Mouse (Mus musculus): ENCODE data around the gene Tctn1.

Tctn1 gene

DNA sequence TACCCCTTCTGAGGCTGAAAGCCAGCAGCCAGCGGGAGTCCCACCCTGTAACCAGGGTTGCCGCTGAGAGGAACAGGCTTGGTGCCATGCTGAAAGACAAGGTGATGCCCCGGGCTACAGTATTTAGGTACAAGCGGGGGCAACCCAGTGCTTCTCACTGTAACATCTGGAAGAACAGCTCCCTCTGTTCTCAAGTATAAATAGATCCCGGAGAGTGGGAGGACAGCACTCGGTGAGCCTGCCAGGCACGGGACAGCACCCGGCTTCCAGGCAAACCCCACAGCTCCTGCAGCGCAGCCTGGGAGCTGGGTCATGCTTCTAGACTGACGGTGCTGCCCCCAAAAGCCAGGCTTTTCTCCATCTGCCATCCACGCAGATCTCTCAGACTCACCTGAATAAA is 16.7 kb downstream of the Tctn1 start:
- DNase-seq (ENCODE audit: low spot score in 2 of 2): no peak

DNA sequence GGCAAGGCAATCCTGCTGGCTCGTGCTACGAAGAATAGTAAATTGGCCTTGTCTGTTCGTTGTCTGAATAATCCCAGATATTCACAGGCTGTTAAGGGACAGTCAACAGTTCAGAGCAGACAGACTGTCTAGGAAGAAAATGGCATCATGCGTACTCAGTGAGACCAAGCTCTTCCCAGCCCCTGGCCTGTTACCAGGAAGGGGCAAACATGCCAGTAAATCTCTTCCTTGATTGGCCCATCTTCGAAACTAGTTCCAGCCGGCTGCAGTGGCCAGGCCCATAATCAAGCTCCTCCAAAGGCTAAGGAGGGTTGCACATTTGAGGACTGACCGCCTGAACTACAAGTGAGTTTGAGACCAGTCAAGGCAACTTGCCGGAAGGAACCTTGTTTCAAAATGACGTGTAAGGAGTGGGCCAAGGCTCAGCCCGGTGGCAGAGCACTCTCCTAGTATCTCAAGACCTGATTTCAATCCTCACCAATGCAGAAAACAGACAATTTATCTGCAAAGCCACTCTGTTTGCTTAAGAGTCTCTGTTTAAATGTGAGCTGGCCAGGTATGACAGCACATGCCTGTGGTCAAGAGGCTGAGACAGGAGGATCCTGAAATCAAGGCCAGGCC is 17.6 kb downstream of the Tctn1 start:
- DNase-seq (ENCODE audit: low spot score in 2 of 2): no peak

DNA sequence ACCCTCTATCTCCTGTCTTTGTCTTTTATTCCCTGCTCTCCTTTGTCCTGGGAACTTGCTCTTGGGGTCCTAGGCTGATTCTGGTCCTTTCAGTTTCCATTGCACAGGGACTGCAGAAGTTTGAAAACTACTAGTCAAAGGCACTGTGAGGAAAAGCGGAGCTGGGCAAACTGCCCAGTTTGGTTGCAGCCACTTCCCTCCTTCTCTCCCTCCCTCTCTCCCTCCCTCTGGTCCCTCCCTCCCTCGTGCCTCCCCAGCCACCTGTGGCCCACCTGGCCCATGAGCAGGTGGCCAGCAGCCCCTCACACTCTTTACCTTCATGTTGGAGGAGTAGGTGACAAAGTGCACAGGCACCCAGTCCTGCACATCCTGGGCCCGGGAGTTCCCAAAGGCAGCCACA is 19.1 kb downstream of the Tctn1 start:
- DNase-seq (ENCODE audit: low spot score in 2 of 2): no peak

DNA sequence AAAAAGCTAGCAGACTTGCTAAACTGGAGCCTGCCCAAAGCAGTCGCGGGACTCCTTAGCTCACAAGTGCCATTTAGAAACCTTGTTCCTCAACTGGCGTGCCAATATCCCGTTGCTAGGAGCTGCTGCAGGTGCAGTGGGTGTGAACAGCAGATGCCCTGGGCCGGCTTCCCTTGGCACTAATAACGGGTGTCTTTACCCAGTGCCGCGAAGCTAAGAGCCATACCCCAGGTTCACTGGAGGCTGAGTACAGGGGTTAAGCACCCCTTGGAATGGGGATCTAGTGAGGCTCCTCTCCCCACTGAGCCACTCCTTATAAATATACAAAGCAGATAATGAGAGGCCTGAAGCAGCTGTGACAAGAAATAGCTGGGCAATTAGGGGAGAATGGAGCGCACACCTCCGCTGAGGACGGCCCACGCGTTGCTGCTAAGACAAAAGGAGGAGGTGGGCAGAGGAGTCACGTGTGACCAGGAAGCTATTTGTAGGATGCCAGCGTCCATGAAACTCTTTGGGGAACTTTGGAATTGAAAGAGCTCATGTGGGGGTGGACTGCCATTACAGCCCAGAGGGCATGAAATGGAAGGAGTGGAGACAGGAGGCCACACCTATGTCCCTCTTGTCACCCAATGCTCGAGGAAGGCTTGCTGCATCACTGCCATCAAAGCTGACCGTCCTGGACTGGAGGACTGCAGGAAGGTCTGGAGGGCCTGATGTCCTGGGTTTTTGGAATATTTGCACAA is 20.3 kb downstream of the Tctn1 start:
- DNase-seq (ENCODE audit: low spot score in 2 of 2): no peak

DNA sequence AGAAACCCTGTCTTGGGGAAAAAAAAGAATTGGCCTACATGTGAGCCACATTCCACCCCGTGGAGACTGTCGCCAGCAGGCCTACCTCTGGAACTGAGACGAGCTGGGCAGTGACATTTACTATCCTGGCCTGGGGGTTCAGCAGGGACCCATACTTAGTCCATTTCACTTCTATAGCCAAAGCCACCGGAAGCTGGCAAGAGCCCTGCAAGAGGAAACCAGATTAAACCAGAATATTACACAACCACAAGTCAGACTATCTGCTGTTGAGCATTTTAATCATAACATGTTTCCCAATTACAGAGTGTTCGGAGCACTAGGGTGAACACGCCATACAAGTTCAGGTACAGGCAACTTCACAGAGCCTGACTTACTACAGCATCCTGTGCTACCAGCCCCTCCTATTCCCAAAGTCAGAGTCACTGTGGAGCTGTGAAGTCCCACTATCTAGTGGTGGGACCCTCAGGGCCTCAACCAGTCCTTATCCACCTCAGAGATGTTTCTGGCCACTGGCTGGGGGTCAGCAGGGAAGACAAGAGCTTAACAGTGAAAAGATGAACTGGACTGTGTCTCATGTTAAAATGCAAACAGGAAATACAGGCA is 21.6 kb downstream of the Tctn1 start:
- DNase-seq (ENCODE audit: low spot score in 2 of 2): no peak

DNA sequence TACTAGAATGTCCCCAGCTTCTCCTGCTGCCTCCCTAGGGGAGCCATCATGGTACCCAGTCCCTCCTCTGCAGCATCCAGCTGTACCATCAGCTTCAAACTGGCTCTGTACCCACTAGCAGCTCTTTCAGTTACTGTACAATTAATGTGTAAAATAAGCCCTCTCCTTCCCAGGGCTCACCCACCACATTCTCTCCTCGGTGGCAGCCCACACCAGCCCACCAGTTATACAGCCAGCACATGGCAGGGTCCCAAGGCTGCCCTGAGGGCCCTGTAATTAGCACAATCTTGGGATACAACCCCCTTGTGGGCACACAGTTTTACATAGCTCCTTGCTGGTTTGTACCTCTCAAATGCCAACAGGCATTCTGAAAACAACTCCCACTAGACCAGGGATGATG is 23.3 kb downstream of the Tctn1 start:
- DNase-seq (ENCODE audit: low spot score in 2 of 2): no peak

DNA sequence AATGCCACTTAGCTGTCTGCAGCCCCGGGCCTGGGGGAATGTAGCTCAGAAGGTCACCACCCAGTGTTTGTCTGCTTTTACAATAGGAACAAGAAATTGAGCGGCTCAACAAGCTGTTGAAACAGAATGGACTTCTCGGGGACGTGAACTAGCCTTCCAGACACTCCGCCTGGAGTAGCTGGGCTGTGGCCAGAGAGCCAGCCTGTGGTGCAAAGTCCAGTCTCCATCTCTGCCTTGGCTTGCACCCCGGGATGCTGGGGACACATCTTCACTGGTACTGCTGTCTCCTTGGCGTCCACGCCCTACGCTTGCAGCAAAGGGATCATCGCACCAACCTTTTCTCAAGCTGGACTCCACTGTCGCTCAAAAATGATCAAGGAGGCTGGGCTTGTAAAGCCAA is 23.7 kb downstream of the Tctn1 start:
- DNase-seq (ENCODE audit: low spot score in 2 of 2): no peak

DNA sequence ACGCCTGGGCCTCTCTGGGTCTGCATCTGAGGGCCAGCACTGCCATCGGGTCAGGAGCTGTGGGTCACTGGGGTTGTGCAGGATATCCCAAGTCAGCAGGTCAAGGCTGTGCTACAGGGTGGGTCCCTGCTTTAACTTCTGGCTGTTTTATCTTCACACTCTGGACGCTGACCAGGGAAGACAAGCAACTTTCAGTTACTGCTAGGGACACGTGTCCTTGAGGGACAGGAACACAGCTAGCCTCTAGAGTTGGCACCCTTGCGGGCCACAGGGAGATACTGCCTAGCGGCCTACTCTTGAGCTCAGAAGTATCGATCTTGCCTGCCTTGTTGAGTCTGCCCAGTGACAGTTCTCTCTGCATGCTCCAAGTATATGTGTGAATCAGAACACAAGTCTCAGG is 24.6 kb downstream of the Tctn1 start:
- no peak for DNase-seq (ENCODE audit: low spot score in 2 of 2)

DNA sequence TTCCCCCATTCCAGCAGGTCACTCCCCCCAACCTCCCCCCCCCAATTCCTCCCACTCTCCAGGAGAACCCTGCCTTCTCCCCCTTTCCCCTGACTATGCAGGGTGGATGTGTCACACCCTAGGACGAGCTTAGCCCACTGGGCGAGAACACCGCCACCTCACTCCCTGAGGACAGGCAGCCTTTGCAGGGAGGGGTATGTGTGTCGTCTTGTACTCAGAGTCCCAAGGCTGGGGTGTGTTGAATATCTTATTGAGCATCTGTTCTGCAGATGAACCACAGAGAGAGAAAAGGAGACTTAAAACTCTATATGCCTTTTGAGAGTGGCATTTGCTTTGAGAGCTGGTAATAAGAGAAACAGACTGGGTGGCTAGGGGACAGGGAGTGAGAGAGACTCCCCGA is 27.1 kb downstream of the Tctn1 start:
- DNase-seq (ENCODE audit: low spot score in 2 of 2): no peak

DNA sequence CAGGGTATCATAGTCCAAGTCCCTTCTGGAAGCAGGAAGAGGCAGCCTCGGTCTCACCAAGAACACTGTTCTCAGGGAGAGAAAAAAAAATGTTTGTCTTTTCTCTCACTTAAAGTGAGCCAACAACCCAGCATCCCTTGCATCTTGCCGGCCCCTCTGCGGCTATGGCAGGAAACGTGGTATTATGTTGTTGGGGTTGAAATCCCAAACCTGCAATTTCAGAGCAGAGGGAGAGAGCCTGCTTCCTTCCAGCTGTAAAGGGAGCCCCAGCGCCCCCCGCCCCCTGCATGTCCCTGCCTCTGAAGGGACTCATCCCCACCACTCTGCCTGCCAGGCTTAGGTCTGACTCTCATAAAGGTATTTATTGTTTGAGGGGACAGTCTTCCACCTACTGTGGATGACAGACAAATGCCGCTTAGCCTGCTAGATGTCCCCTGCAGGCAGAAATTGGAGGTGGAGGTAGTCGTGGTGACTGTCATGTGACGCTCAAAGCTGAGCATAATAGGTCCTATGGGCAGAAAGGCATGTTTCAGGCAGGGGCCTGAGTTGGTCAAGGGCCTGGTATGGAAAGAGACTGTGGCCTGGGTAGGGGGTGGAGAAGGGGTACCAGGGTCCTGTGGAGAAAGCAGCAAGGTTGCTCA is 28.9 kb downstream of the Tctn1 start:
- DNase-seq (ENCODE audit: low spot score in 2 of 2): peak; percentile 72 to 73

DNA sequence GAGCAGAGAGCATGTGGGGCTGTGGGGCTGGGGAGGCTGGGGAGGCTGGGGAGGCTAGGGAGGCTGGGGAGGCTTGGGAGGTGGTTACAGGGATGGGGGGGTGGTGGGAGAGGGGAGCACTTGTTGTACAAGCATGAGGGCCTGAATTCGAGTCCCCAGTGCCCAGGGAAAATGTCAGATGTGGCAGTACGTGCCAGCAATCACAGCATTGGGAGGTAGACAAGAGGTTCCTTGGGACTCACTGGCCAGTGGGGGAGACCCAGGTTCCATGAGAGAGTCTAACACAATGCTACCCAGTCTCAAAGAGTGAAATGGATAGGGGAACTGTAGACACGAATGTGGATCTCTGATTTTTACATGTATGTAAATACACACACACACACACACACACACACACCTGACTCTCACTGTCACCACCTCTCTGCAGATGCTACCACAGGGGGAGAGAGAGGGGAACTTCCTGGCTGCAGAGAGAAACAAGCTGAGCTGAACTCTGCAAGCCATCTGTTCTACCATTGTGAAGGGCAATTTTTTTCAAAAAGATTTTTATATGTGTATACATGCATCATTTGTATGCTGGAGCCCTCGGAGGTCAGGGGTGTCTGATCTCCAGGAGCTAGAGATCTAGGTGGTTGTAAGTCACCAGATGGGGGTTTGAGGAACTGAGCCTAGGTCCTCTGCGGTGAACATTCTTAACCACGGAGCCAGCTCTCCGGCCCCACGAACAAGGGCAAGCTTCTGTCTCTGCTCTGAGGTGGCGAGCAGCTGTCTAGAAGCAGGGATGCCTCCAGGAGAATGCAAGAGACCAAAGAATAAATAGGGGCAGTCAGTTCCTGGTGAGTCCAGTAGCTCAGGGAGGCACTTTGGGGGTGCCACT is 29.7 kb downstream of the Tctn1 start:
- DNase-seq (ENCODE audit: low spot score in 2 of 2): peak; percentile 62 to 65

DNA sequence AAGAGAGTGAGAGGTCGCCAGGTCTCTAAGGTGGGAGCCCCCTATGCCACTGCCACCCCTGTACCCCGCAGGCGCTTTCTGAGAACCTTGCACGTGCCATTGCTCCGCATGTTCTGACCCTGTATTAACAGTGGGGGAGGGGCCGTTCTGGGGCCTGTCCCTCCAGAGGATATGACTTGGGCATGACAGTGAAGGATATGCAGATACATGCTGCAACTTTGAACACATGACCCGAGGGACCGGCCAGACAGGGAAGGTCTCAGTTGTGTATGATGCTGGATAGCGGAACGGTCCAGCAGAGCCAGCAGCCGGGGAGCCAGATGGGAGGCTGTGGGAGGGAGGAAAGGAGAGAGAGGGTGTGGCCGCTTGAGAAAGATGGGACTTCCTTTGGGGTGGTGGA is 30.6 kb downstream of the Tctn1 start:
- no peak for DNase-seq (ENCODE audit: low spot score in 2 of 2)

DNA sequence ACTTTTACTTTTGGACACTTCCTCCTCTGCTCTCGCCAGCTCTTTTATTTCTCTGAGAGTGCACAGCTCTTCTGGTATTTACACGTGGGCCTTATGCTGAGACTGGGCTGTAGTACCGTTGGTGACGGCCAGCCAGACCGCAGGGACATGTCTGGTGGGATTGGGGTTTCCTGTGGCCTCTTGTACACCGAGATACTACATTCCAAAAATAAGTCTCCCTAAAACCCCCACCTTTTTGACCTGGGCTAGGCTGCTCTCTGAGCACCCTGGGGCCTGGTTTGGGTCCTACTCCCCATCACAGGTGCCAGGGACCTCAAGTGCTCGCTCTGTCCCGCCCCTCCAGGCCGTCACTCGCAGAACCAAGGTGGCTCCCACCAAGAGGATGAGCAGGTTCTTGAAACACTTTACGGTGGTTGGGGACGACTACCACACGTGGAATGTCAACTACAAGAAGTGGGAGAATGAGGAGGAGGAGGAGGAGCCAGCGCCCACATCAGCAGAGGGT is 31.1 kb downstream of the Tctn1 start:
- DNase-seq (ENCODE audit: low spot score in 2 of 2): no peak

DNA sequence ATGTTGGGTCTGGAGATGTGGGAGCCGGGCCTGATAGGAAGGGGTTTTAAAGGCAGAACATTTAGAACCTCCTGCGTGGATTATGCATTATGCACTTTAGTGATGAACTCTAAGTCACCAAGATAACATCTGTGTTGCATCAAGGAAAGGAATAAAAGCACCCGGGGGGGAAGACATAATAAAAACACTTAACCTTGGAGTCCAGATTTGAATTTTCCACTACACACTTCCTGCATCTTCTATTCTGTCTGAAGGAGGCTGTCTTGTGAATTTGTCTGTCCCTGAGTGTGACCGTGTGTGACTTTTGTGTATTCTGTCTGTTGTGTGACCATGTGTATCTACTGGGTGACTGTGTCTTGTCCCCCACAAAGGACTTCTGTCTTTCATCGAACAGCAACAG is 32.3 kb downstream of the Tctn1 start:
- DNase-seq (ENCODE audit: low spot score in 2 of 2): no peak

DNA sequence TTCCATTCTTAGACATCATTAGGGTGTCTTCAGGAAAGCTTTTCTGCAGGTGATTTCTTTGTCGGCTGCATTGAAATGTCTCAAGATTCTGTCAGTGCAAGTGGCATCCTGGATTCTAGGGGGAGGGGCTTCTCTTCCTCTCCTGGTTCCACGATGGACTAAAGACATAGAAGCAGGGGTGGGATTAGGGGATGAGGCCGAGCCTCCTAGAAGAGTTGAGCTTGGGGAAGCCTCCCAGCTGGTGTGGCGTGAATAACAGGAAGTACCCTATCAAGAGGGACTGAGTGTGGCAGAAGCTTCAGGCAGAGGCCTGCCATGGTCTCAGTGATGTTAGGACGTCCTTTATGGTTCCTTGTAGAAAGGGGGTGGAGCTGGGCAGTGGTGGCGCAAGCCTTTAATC is 32.8 kb downstream of the Tctn1 start:
- no peak for DNase-seq (ENCODE audit: low spot score in 2 of 2)

DNA sequence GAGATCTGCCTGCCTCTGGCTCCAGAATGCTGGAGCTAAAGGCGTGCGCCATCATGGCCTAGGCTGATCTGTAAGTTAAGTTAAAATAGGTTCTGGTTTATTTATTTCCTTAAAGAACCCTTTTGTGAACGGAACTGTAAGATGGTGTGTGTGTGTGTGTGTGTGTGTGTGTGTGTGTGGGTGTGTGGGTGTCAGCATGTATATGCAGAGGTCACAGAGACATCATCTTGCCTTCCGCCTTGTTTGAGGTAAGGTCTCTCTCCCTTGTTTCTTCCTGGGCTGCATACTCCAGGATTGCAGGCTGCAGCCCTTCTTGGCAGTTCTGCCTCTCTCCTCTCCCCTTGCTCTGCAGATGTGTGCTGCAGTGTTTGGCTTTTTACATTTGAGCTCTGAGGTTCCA is 33.4 kb downstream of the Tctn1 start:
- no peak for DNase-seq (ENCODE audit: low spot score in 2 of 2)

DNA sequence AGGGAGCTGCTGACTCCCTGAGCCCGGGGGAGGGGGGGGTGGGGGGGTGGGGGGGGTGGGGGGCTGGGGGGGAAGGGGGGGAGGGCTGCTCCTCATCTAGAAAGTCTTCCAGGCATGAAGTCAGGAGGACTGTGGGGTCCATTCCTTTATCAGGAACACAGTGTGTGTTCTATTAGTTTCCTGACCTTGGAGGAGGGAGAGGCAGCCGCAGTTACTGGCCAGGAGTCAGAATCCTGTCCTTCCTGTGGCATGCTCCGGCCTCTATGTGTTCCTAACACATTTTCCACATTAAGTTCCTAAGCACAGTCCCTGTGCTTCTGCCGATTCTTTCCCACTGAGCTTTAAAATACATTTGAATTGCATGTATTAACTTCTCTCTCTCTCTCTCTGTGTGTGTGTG is 35.5 kb downstream of the Tctn1 start:
- no peak for DNase-seq (ENCODE audit: low spot score in 2 of 2)

DNA sequence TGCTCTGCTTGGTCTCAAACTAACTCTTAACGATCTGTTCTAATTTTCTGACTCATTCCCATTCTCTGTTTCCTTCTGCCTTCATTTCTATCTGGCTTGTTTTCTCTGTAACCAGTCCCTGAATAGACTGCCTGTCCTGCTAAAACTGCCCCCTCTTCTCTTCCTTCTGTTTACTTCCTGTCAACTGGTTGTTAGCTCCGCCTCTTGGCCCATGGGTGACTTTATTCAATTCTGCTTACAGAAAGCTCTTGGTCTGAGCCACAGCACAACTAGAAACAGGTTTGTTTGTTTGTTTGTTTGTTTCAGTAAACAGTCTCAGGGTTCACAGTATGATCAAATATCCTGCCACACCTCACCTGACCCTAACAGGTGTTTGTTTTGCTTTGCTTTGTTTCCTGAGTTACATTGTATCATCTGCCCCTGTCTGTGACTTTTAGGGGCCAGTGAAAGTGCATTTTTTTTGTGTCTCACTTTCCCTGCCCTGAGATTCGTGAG is 35.9 kb downstream of the Tctn1 start:
- DNase-seq (ENCODE audit: low spot score in 2 of 2): no peak

DNA sequence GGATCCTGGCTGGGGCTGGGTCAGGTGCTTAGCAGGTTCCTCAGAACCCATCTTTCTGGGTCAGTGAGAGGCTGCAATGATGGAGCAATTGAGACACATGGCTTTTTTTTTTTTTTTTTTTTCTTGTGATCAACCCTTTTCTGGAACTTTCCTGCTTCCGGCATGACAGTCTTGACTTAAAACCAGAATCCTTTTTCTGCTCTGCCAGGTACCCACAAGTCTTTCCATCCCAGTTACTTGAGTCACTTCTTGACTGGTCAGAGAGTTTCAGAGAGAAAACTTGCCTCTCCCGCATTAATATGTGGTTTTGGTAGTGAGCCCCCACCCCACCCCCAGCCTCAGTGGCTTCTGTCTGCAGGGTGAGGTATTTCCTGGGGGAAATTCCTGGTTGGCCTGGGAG is 40.0 kb downstream of the Tctn1 start:
- no peak for DNase-seq (ENCODE audit: low spot score in 2 of 2)

DNA sequence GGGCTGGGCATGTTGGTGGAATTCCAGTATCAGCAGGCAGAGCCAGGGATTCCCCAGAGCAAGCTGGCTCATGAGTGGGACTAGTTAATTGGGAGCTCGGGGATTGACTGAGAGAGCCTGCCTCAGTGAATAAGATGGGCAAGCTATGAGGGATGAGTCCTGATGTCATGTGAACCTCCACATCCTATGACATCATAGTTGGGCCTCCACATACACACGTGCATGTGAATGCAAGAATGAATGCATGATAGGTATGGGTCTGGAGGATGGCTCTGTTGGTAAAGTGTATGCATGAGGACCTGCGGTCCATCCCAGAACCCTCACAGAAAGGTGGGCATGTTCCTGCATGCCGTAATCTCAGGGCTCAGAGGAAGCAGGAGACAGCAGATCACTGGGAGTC is 43.2 kb downstream of the Tctn1 start:
- DNase-seq (ENCODE audit: low spot score in 2 of 2): no peak
